Mouse (Mus musculus) megakaryocyte-erythroid progenitor cell, adult 5-6 weeks (primary cell): ENCODE data around the gene Gm21834. TPM values are rescaled to one million over a fixed set of nuclear protein-coding genes. Genes with fewer than 3 reads are reported as not detected.

Experiments used
- ATAC-seq: replicated peaks from 2 replicates; pipeline ENCODE4 v1.8.0; 2016; ENCODE audit warnings: mild to moderate bottlenecking, inconsistent platforms; ENCODE audit not compliant: severe bottlenecking, poor library complexity, low FRiP score, low TSS enrichment
- total RNA-seq, 2 experiments: library from RNA; stranded (forward) in 1 of 2; stranded (reverse) in 1 of 2; fragments of 200-1000, 215-1000 nt in 1 of 2; fragments of >200 nt in 1 of 2; fragmentation: Nextera tagmentation in 1 of 2; gene quantifications; 2 replicates each; pipeline ENCODE4 v1.2.3; 2014 to 2017

Gene Gm21834
- total RNA-seq (2014; fragmentation: Nextera tagmentation) (not detected in 2 replicates), total RNA-seq (2017) (not detected in 2 replicates)

DNA sequence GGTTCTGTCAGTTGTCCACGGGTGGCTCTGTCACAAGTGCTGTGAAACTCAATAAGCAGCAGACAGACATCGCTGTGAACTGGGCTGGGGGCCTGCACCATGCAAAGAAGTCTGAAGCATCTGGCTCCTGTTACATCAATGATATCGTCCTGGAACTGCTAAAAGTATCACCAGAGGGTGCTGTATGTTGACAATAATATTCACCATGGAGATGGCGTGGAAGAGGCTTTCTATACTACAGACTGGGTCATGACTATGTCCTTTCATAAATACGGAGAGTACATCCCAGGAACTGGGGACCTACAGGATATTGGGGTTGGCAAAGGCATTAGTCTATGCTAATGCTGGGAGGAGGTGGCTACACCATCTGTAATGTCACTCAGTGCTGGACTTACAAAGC, at the start of gene Gm21834:
Gm21834 (minus strand) TSS at position 101 of the 400 bp plus-strand sequence.
- ATAC-seq: no peak

DNA sequence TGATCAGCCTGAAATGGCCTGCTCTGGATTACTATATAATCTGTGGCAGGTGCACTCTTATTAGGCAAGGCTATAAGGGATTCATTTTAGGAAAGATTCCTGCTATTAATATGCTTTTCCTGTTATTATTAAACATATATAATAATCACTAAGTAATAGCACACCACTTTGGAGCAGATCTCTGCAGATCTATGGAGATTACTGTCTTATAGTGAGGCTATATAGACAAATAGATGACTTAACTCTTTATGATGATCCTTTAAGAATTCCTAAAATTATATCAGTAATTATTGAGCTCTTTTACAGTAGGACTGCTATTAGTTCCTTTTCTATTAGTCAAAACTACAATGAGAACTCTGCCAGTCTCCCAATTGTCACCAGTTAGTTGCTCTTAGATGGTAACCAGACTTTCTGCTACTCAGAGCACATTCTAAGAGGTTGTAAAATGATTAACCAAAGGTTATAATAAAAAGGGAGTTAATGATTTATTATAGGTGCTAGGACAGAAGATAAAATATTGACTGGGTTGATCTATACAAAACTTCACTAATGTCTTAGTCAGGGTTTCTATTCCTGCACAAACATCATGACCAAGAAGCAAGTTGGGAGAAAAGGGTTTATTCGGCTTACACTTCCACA, 46.3 kb upstream of the Gm21834 start:
- ATAC-seq: no peak

DNA sequence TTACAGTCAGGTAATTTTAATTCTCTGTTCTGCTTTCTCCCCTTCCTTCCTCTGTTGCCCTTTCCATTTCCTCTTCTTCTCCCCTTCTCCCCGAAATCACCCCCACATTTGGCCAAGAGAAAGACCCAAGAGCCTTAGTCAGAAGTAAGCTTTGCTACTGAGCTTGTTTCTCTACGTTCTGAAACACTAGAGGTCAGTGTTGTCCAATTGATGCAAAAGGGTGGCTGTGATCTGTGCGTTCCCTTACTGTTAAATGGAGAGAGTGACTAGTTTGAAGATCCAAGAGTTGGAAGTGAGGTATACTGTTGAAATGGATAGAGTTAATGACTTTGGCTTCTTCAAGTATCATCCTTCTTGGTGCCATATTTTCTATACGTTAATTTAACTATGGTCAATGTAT, 28.9 kb upstream of the Gm21834 start:
- no peak for ATAC-seq

DNA sequence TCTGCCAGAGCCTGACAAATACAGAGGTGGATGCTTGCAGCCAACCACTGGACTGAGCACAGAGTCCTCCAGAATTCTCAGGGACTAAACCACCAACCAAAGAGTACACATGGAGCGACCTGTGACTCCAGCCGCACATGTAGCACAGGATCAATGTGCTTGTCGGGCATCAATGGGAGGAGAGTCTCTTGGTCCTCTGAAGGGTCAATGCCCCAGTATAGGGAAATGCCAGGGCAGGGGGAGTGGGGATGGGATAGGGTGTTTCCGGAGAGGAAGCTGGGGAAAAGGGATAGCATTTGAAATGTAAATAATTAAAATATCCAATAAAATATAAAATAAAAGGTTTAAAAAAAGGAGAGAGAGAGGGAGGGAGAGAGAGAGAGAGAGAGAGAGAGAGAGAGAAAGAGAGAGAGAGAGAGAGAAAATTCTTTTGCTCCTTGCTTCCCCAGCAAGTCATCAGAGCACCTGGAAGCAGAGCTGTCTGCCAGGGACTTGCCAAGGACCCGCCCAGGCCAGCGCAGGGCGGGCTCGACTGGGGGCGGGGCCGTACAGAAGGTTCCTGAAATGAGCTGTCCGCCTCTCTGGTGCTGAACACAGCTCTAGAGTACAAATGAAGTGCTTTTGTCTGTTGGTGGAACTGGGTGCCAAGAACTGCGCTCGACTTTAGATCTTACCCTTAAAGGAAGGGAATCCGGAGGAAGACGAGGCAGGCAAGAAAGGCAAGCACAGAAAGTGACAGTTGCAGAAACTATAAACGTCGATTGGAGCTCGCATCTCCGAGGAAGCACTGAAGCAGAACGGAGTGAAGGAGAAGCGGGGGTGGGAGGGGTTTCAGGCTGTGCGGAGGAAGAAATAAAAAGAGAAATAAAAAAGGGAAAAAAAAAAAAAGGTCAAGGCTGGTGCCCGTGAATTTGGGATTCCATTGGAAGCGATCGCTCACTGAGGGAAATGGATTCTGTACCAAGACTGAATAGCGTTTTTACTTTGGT, 26.9 kb upstream of the Gm21834 start, which contains the start of gene Cntnap5c:
Cntnap5c (plus strand) TSS at position 949 of the 989 bp plus-strand sequence.
- ATAC-seq: peak; percentile 84

DNA sequence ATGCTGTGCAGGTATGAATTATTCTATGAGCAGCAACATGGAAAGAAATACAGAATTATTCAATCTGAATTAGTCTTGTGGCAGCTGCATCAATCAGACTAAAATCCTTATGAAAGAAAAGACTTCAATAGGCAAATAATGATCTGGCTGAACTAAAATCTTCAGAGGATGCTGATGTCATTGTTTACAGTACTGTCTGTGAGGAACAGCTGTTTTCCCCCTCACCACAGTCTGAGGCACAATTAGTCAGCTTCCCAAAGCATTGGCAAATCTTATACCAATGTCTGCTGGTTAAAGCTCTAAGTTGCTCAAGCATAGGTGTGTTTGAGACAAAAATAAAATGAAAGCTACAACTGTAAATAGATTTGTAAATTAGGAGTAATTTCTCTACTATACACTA, 25.3 kb upstream of the Gm21834 start:
- ATAC-seq: no peak

DNA sequence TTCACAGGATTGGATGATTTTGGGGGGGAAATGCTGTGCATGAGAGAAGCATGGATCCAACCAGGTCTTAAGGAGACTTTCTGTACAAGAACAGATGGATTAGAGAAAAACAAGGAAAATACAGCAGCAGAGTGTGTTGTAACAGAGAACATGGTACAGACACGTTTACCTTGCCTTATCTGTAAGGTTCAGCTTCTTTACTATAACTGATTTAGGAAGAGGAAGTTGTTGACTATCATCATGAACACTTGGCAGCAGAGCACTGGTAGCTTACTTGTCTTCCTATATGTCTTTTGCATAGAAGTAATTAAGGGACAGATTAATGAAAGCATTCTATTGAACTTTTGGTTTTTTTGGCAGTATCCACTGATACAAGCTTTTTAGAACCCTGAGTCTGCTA, 16.0 kb upstream of the Gm21834 start:
- ATAC-seq: no peak

DNA sequence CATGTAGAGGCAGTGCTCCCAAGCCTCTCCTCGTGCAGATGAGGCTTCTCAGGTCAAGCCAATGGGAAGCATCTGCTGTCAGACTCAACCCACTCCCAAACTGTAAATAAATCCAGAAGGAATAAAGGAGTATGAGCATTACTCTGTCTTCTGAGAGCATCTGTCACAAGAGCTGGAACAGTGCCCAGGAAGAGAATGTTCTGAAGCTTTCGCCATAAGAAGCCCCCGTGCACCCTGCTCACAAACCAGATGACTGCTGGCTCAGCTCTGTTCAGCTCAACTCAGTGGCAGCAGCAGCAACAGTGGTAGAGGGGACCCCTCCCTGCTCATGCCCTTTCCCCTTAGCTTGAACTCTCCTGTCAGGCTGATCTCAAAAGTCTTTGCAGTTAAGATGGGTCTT, 47.2 kb downstream of the Gm21834 start:
- ATAC-seq: no peak

Other genes with a start within 250 kb of the Gm21834 start
- gene Vmn2r120, start 196.7 kb downstream of the Gm21834 start, total RNA-seq (2014; fragmentation: Nextera tagmentation): not detected in 2 replicates
- not detected in 2 replicates for gene Vmn2r120, start 196.7 kb downstream of the Gm21834 start, total RNA-seq (2017)
- not detected in 2 replicates for gene Cntnap5c, start 27.4 kb upstream of the Gm21834 start, total RNA-seq (2014; fragmentation: Nextera tagmentation)
- not detected in 2 replicates for gene Cntnap5c, start 27.4 kb upstream of the Gm21834 start, total RNA-seq (2017)